Mouse (Mus musculus) forebrain, embryonic 14.5 days (tissue): ENCODE data around the gene Exosc9. TPM values are rescaled to one million over a fixed set of nuclear protein-coding genes. Genes with fewer than 3 reads are reported as not detected.

ENCODE experiments used
- ATAC-seq: fragments of 200-750 bp; cut with Nextera tagmentation; 2 replicates; pipeline ENCODE4 v1.8.0; 2017; ENCODE audit warnings: mild to moderate bottlenecking, moderate library complexity
- DNase-seq: peaks from one replicate; pipeline ENCODE4 v3.0.0-alpha.2; 2015; ENCODE audit warnings: low spot score
- H3K27ac ChIP-seq: fragments of 300-500 bp; sonication (generic); 2 replicates; pipeline ENCODE4 v1.5.1; 2014; ENCODE audit warnings: low read depth, mild to moderate bottlenecking, control low read depth, low read length, moderate library complexity
- H3K27me3 ChIP-seq: fragments of 300-500 bp; sonication (generic); replicated peaks from 2 replicates; pipeline ENCODE4 v1.6.1; 2014; ENCODE audit warnings: low read length, control low read depth, mixed read lengths; ENCODE audit not compliant: control insufficient read depth, insufficient read depth
- H3K36me3 ChIP-seq: fragments of 300-500 bp; sonication (generic); 2 replicates; pipeline ENCODE4 v1.6.1; 2014; ENCODE audit warnings: low read length, control low read depth; ENCODE audit not compliant: control insufficient read depth, insufficient read depth
- H3K4me1 ChIP-seq: fragments of 300-500 bp; sonication (generic); 2 replicates; pipeline ENCODE4 v1.6.1; 2014; ENCODE audit warnings: antibody characterized with exemption, low read length, control low read depth; ENCODE audit not compliant: control insufficient read depth, insufficient read depth
- H3K4me2 ChIP-seq: fragments of 300-500 bp; sonication (generic); 2 replicates; pipeline ENCODE4 v1.6.1; 2014; ENCODE audit warnings: mild to moderate bottlenecking, control low read depth, low read length
- H3K4me3 ChIP-seq: fragments of 300-500 bp; sonication (generic); 2 replicates; pipeline ENCODE4 v1.5.1; 2014; ENCODE audit warnings: low read depth, low read length, control low read depth
- H3K9ac ChIP-seq: fragments of 300-500 bp; sonication (generic); 2 replicates; pipeline ENCODE4 v1.6.1; 2014; ENCODE audit warnings: mild to moderate bottlenecking, low read length, control low read depth, moderate library complexity
- H3K9me3 ChIP-seq: fragments of 300-500 bp; sonication (generic); replicated peaks from 2 replicates; pipeline ENCODE4 v1.6.1; 2016; ENCODE audit warnings: low read length, control low read depth, mixed read lengths; ENCODE audit not compliant: control insufficient read depth
- WGBS: fragments of 180-500 bp; shearing (Covaris S2); extraction: QIAGEN DNeasy Blood & Tissue Kit; methylation state at CpG from one replicate; pipeline ENCODE4 v1.1.7; 2014; 5-methylcytosine and 5-hydroxymethylcytosine counted together
- polyA plus RNA-seq: library from polyadenylated mRNA; unstranded; fragments of >200 nt; fragmentation: Nextera tagmentation; extraction: Ambion mirVana; gene quantifications from 2 replicates; pipeline ENCODE4 v1.2.1, GENCODE M21; 2014

Exosc9 gene
- 92.1 and 93.0 TPM in 2 replicates for polyA plus RNA-seq

- no peaks in the 10 kb centered on the region for H3K27me3 ChIP-seq
- 1% methylated on average over 39 of the region's 39 CpGs for WGBS
- peak within 1 kb of the TSS; percentile 70 for H3K27ac ChIP-seq
- peak; percentile 97 for ATAC-seq
- peak within 1 kb of the TSS; percentile 76 for H3K9ac ChIP-seq
- H3K9me3 ChIP-seq = no peaks in the 10 kb centered on the region
- H3K4me1 ChIP-seq = peaks cover 12% of the 10 kb centered on the region
- peaks cover 35% of the 10 kb centered on the region for H3K36me3 ChIP-seq
- H3K4me3 ChIP-seq = peak within 1 kb of the TSS; percentile 87
- DNase-seq = peak; percentile 93
- H3K4me2 ChIP-seq = peak within 1 kb of the TSS; percentile 70
Measured at GRCm38 (mm10) chr3:36552406-36553047, at the start of gene Exosc9. Gene Exosc9, plus strand, starts transcription at chr3:36552606.

- H3K27ac ChIP-seq = no peak overlapping the region
- H3K9ac ChIP-seq = no peak overlapping the region
- 73% methylated on average over 8 of the region's 8 CpGs for WGBS
- ATAC-seq (no peak), DNase-seq (no peak)
- H3K4me2 ChIP-seq = no peak overlapping the region
- no peaks in the 10 kb centered on the region for H3K4me1 ChIP-seq
- H3K9me3 ChIP-seq = no peaks in the 10 kb centered on the region
- no peak overlapping the region for H3K4me3 ChIP-seq
- H3K27me3 ChIP-seq = no peaks in the 10 kb centered on the region
- H3K36me3 ChIP-seq = no peaks in the 10 kb centered on the region
Measured at GRCm38 (mm10) chr3:36505306-36505705, 47.1 kb upstream of the Exosc9 start.

GRCm38 (mm10) chr3:36505809-36506735, 46.3 kb upstream of the Exosc9 start:
- WGBS = 48% methylated on average over 10 of the region's 10 CpGs
- peak; percentile 14 for DNase-seq
- ATAC-seq = no peak; the same call in 1 of the 2 replicates
- Histone ChIP-seq H3K27ac (no peak overlapping the region), H3K4me3 (no peak overlapping the region), H3K9me3 (no peaks in the 10 kb centered on the region), H3K4me2 (no peak overlapping the region), H3K9ac (no peak overlapping the region), H3K4me1 (no peaks in the 10 kb centered on the region), H3K27me3 (no peaks in the 10 kb centered on the region), H3K36me3 (no peaks in the 10 kb centered on the region)

DNA sequence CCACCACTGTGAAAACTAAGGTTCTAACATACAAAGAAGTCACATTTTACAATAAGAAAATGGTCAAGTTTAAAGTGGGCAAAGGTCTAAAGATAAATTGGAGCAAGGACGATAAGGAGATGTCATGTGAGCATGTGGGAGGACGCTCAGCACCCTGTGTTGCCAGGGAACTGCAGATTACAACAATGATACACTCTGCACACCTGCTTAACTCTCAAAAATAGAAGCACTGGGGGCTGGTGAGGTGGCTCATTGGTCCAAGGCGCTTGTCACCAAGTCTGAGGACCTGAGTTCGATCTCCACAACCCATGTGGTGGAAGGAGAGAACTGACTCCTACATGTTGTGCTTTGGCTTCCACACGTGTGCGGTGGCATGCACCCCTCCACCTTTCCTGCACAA, 40.9 kb upstream of the Exosc9 start:
- H3K27ac ChIP-seq = no peak overlapping the region
- no peaks in the 10 kb centered on the region for H3K9me3 ChIP-seq
- H3K9ac ChIP-seq = no peak overlapping the region
- WGBS = 93% methylated on average over 6 of the region's 6 CpGs
- H3K4me3 ChIP-seq = no peak overlapping the region
- H3K27me3 ChIP-seq = no peaks in the 10 kb centered on the region
- no peaks in the 10 kb centered on the region for H3K4me1 ChIP-seq
- no peak overlapping the region for H3K4me2 ChIP-seq
- ATAC-seq (no peak), DNase-seq (no peak)
- no peaks in the 10 kb centered on the region for H3K36me3 ChIP-seq

DNA sequence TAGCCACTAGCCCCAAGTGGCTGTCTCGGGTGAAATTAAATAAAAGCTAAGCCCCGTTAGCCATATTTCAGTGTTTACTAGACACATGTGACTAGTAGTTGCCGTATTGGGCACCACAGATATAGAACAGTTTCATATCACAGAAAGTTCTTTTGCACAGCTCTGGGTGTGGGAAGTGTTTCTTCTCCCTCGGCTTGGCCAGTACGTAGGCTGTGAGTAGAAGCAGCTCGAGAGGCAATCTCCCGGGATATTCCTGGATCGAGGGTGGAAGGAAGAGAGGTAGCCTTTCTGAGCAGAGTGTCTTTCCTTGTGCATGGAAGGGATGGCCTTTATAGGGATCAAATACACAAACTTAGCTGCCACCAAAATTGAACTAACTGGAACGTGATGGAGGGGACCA, 36.2 kb upstream of the Exosc9 start:
- Histone ChIP-seq H3K4me2 (no peak overlapping the region), H3K9me3 (no peaks in the 10 kb centered on the region), H3K27ac (no peak overlapping the region), H3K9ac (no peak overlapping the region), H3K4me1 (peaks cover 4% of the 10 kb centered on the region; the same call in 1 of the 2 replicates), H3K27me3 (no peaks in the 10 kb centered on the region; the same call in 1 of the 2 replicates), H3K4me3 (no peak overlapping the region), H3K36me3 (no peaks in the 10 kb centered on the region)
- ATAC-seq (no peak), DNase-seq (no peak)
- WGBS = 91% methylated on average over 9 of the region's 9 CpGs

DNA sequence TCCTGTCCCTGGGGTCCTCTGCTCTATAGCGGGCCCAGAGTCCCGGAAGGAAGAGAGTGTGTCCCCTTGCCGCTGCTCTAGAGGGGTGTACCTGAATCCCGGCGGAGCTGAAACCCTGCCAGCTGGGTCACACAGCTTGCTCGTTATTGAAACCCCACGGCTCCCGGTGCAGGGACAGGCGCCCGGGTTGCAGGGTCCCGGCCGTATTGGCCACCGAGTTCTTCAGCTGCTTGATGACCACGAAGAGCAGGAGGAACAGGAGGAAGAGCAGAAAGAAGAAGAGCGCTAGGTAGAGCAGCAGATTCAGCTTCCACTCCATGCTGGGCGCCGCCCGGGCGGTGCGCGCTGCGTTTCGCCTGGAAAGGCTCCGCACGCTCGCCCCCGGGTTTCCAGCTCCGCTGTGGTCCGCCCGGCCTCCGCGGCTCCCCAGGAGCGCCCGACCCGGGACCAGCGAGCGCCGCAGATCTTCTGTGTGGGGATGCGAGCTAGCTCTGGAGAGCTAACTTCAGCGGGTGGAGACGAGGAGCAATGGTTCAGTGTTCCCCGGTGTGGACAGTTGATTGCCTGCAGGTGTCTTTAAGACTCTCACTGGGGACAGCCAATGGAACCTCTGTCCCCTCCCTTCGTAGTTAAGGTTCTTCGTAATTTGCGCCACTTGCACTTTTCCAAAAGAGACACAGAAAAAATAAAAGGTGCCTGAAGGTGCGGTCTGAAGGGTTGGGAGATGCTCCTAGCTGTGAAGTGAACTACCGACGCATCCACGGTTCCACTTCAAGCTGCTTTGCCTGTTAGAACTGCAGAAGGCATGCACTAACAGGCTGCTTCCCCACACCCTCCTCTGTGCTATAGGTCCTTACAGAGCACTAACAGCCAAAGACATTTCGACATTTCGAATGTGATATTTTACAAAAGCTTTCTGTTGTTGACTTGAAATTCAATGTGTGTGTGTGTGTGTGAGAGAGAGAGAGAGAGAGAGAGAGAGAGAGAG, 31.0 kb upstream of the Exosc9 start, which contains the start of gene Gm11549:
TSS of gene Gm11549 (minus strand) at position 741 of the 988 bp plus-strand sequence.
- Histone ChIP-seq H3K27ac (no peak within 1 kb of the TSS), H3K9me3 (no peaks in the 10 kb centered on the region), H3K27me3 (peaks cover 2% of the 10 kb centered on the region; the same call in 1 of the 2 replicates), H3K9ac (peak within 1 kb of the TSS; percentile 61), H3K4me1 (peaks cover 4% of the 10 kb centered on the region; the same call in 1 of the 2 replicates), H3K4me2 (peak within 1 kb of the TSS; percentile 92), H3K4me3 (peak within 1 kb of the TSS; percentile 46), H3K36me3 (no peaks in the 10 kb centered on the region)
- under 1% methylated on average over 51 of the region's 51 CpGs for WGBS
- ATAC-seq (peak; percentile 81), DNase-seq (peak; percentile 44)

DNA sequence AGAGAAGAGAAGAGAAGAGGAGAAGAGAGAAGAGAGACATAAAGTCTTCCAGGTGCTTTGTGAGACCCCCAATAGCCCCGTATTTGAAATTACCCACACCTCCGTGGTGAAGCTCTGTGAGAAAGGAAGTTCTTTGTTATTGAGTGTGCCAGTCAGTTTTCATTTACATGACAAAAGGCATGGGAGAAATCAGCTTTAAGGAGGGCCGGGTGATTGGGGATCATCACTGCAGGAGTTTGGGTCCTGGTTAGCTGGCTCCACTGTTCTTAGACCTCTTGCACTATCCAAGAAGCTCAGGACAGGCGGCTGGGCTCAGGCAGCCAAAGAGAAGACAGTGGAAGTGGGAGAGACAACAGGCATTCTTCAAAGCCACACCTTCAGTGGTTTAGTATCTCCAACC, 30.3 kb upstream of the Exosc9 start:
- Histone ChIP-seq H3K4me3 (no peak overlapping the region), H3K9ac (no peak overlapping the region), H3K4me1 (peaks cover 4% of the 10 kb centered on the region; the same call in 1 of the 2 replicates), H3K27ac (no peak overlapping the region), H3K36me3 (no peaks in the 10 kb centered on the region), H3K27me3 (peaks cover 2% of the 10 kb centered on the region; the same call in 1 of the 2 replicates), H3K9me3 (no peaks in the 10 kb centered on the region), H3K4me2 (peak overlapping the region; percentile 92; the same call in 1 of the 2 replicates)
- DNase-seq = no peak
- WGBS = 2% methylated on average over 4 of the region's 4 CpGs
- no peak for ATAC-seq

DNA sequence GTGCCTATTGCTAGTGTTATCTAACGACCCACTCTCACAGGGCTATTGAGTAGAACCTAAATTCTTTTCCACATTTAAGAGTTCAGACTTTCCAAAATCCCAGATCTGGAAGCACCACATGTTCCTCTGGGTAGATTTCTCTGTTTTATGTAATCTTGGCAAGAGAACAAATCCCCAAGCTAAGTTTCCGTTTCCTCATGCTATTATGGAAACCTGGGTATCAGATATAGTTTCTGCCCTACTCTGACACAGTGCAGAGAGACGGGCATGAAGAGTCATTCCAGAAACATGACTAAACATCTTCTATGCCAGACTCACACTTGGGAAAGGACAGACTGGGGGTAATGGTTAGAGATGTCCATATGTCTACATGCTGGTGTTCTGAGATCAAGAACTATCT, 27.9 kb upstream of the Exosc9 start:
- no peak overlapping the region for H3K4me3 ChIP-seq
- DNase-seq (no peak), ATAC-seq (no peak)
- peaks cover 2% of the 10 kb centered on the region; the same call in 1 of the 2 replicates for H3K27me3 ChIP-seq
- no peak overlapping the region for H3K27ac ChIP-seq
- no peaks in the 10 kb centered on the region for H3K36me3 ChIP-seq
- 82% methylated on average over 3 of the region's 3 CpGs for WGBS
- no peak overlapping the region for H3K4me2 ChIP-seq
- H3K9ac ChIP-seq = no peak overlapping the region
- H3K9me3 ChIP-seq = no peaks in the 10 kb centered on the region
- H3K4me1 ChIP-seq = no peaks in the 10 kb centered on the region
